In genomic region chr11:34527238-34527637, GRCm38 (mm10) we compare ENCODE assay signal across 27 mouse cellular contexts.
DNase-seq lines count a peak whose midpoint lies in the region; ATAC-seq and TF ChIP-seq lines count a peak whose summit lies in the region.
"Had no signal": no experiment of that assay in that cellular context is flagged by ENCODE, and none has a peak within 500 bp of the region (broad histone marks: within the 10 kb centered on the region; RNA-seq: fewer than 3 reads in every experiment).

No protein-coding gene starts in this region.

- 0 out of 2 replicates have a peak, but pooled peaks have one; percentile 47 for ATAC-seq in stomach, embryonic 15.5 days (ENCODE audit: insufficient read depth, low FRiP score, low read depth)
- ATAC-seq in stomach, postnatal 0 days (ENCODE audit: low FRiP score, low TSS enrichment): no peak
- peak; percentile 76 for ATAC-seq in liver, embryonic 12.5 days
- ATAC-seq in liver, embryonic 15.5 days (ENCODE audit: insufficient read depth): peak; percentile 51; the same call in 1 of the 2 replicates
- ATAC-seq: forebrain, embryonic 13.5 days; forebrain, postnatal 0 days had no signal

- DNase-seq in stomach, postnatal 0 days (ENCODE audit: low spot score): no peak
- DNase-seq in adipocyte (ENCODE audit: low spot score): no peak
- DNase-seq in lung, adult 18-20 months: no peak
- no peak for DNase-seq in layer of hippocampus, adult 2 months (ENCODE audit: low spot score in 2 of 2)
- DNase-seq: adrenal gland, adult 8-10 months; adrenal gland, postnatal 25 days; B cell, adult 2 months; cerebellum, adult 11-12 months; cerebellum, adult 8-10 months; cerebellum, postnatal 10 days; cerebellum, postnatal 36 days; forebrain, postnatal 0 days; gastrocnemius, adult 2 months; gastrocnemius, postnatal 14 days; heart, adult 18-20 months; heart, postnatal 14 days; heart, postnatal 4 days had no signal

- no peaks in the 10 kb centered on the region for H3K27me3 ChIP-seq in stomach, embryonic 15.5 days (replicated peaks)
- no peaks in the 10 kb centered on the region for H3K27me3 ChIP-seq in stomach, postnatal 0 days (ENCODE audit: control insufficient read depth, insufficient read depth, low read length)
- no peaks in the 10 kb centered on the region for H3K27me3 ChIP-seq in liver, embryonic 12.5 days (replicated peaks)
- no peaks in the 10 kb centered on the region for H3K27me3 ChIP-seq in liver, embryonic 15.5 days
- H3K27me3 ChIP-seq: CH12.LX; forebrain, embryonic 13.5 days; heart, embryonic 13.5 days; hindbrain, embryonic 15.5 days had no signal

- H3K4me2 ChIP-seq in stomach, embryonic 15.5 days: no peak overlapping the region
- H3K4me2 ChIP-seq in stomach, postnatal 0 days (replicated peaks; ENCODE audit: low read depth): no peak overlapping the region
- no peak overlapping the region for H3K4me2 ChIP-seq in liver, embryonic 12.5 days
- H3K4me2 ChIP-seq in liver, embryonic 15.5 days: no peak overlapping the region
- H3K4me2 ChIP-seq: forebrain, embryonic 13.5 days; heart, embryonic 13.5 days; hindbrain, embryonic 15.5 days had no signal

- no peaks in the 10 kb centered on the region for H3K9me3 ChIP-seq in stomach, embryonic 15.5 days
- H3K9me3 ChIP-seq in stomach, postnatal 0 days (ENCODE audit: control insufficient read depth, low read length): no peaks in the 10 kb centered on the region
- H3K9me3 ChIP-seq in liver, embryonic 12.5 days (replicated peaks): no peaks in the 10 kb centered on the region
- no peaks in the 10 kb centered on the region for H3K9me3 ChIP-seq in liver, embryonic 15.5 days (replicated peaks)
- H3K9me3 ChIP-seq: forebrain, embryonic 10.5 days; forebrain, embryonic 13.5 days; heart, embryonic 10.5 days; heart, embryonic 13.5 days; hindbrain, embryonic 15.5 days had no signal

- no peak overlapping the region for H3K9ac ChIP-seq in stomach, embryonic 15.5 days
- H3K9ac ChIP-seq in stomach, postnatal 0 days (ENCODE audit: low read length): no peak overlapping the region
- no peak overlapping the region for H3K9ac ChIP-seq in liver, embryonic 12.5 days
- no peak overlapping the region for H3K9ac ChIP-seq in liver, embryonic 15.5 days
- H3K9ac ChIP-seq: forebrain, embryonic 13.5 days; forebrain, postnatal 0 days; heart, embryonic 13.5 days; hindbrain, embryonic 15.5 days had no signal

- TF ChIP-seq EP300 in stomach, postnatal 0 days (optimal IDR thresholded peaks at IDR 0.05): no peak

- WGBS in stomach, embryonic 15.5 days: 84% methylated on average over 5 of the region's 5 CpGs
- 86% methylated on average over 5 of the region's 5 CpGs for WGBS in stomach, postnatal 0 days
- 75% methylated on average over 5 of the region's 5 CpGs for WGBS in liver, embryonic 12.5 days (ENCODE audit: insufficient replicate concordance)
- WGBS in liver, embryonic 15.5 days (ENCODE audit: insufficient replicate concordance): 63% methylated on average over 5 of the region's 5 CpGs

- H3K4me1 ChIP-seq in stomach, embryonic 15.5 days: no peaks in the 10 kb centered on the region
- H3K4me1 ChIP-seq in stomach, postnatal 0 days (replicated peaks; ENCODE audit: control insufficient read depth, insufficient read depth): no peaks in the 10 kb centered on the region
- peaks cover 9% of the 10 kb centered on the region for H3K4me1 ChIP-seq in liver, embryonic 12.5 days
- peaks cover 7% of the 10 kb centered on the region; the same call in 1 of the 2 replicates for H3K4me1 ChIP-seq in liver, embryonic 15.5 days (replicated peaks)
- H3K4me1 ChIP-seq: forebrain, embryonic 10.5 days; forebrain, embryonic 13.5 days; hindbrain, embryonic 15.5 days had no signal

- no peaks in the 10 kb centered on the region for H3K36me3 ChIP-seq in stomach, embryonic 15.5 days
- H3K36me3 ChIP-seq in stomach, postnatal 0 days (ENCODE audit: control insufficient read depth, insufficient read depth, low read length): no peaks in the 10 kb centered on the region
- H3K36me3 ChIP-seq in liver, embryonic 12.5 days: no peaks in the 10 kb centered on the region
- no peaks in the 10 kb centered on the region for H3K36me3 ChIP-seq in liver, embryonic 15.5 days (replicated peaks)
- H3K36me3 ChIP-seq: forebrain, embryonic 10.5 days; G1E; heart, embryonic 10.5 days; heart, embryonic 13.5 days; hindbrain, embryonic 15.5 days had no signal

- H3K4me3 ChIP-seq in stomach, embryonic 15.5 days (replicated peaks): no peak overlapping the region
- H3K4me3 ChIP-seq in stomach, postnatal 0 days (ENCODE audit: low read depth, low read length): no peak overlapping the region
- no peak overlapping the region for H3K4me3 ChIP-seq in liver, embryonic 12.5 days
- H3K4me3 ChIP-seq in liver, embryonic 15.5 days (replicated peaks): no peak overlapping the region
- H3K4me3 ChIP-seq in layer of hippocampus, adult 2 months: no peak overlapping the region
- H3K4me3 ChIP-seq: forebrain, embryonic 10.5 days; forebrain, embryonic 13.5 days; gastrocnemius, adult 2 months; heart, embryonic 10.5 days; heart, embryonic 13.5 days; hindbrain, embryonic 15.5 days had no signal

- H3K27ac ChIP-seq in stomach, embryonic 15.5 days: no peak overlapping the region
- H3K27ac ChIP-seq in stomach, postnatal 0 days (replicated peaks): no peak overlapping the region
- no peak overlapping the region for H3K27ac ChIP-seq in liver, embryonic 12.5 days
- H3K27ac ChIP-seq in liver, embryonic 15.5 days (replicated peaks): no peak overlapping the region
- no peak overlapping the region for H3K27ac ChIP-seq in layer of hippocampus, adult 2 months
- H3K27ac ChIP-seq: forebrain, embryonic 10.5 days; forebrain, embryonic 13.5 days; gastrocnemius, adult 2 months; heart, embryonic 10.5 days; heart, embryonic 13.5 days; hindbrain, embryonic 15.5 days had no signal

- TF ChIP-seq CTCF in stomach, postnatal 0 days (IDR thresholded peaks at IDR 0.05; ENCODE audit: low read depth): no peak
- TF ChIP-seq CTCF in layer of hippocampus, adult 2 months (conservative IDR thresholded peaks at IDR 0.05): no peak
